Comparison of ENCODE assay signal across 19 mouse cellular contexts in genomic region chr10:24695786-24696185, GRCm38 (mm10). TPM values are rescaled to one million over a fixed set of nuclear protein-coding genes. Genes with fewer than 3 reads are reported as not detected.
DNase-seq lines count a peak whose midpoint lies in the region; ATAC-seq lines count a peak whose summit lies in the region.
"Had no signal": no experiment of that assay in that cellular context is flagged by ENCODE, and none has a peak within 500 bp of the region (broad histone marks: within the 10 kb centered on the region; RNA-seq: fewer than 3 reads in every experiment).

No protein-coding gene starts in this region.

- peak; percentile 29 to 60 for DNase-seq in heart, adult 18-20 months
- no peak for DNase-seq in heart, embryonic 10.5 days (ENCODE audit: low spot score)
- no peak for DNase-seq in limb, embryonic 10.5 days (ENCODE audit: low spot score)
- peak; percentile 7 to 32 for DNase-seq in heart, postnatal 14 days
- no peak for DNase-seq in right cerebral cortex, postnatal 14 days
- DNase-seq: adrenal gland, adult 8-10 months; adrenal gland, postnatal 36 days; cerebellum, adult 2 months; cerebellum, postnatal 10 days; forebrain, postnatal 0 days; kidney, adult 9 months had no signal

- H3K4me2 ChIP-seq in limb, embryonic 15.5 days = no peak overlapping the region
- H3K4me2 ChIP-seq in midbrain, embryonic 15.5 days = no peak overlapping the region
- H3K4me2 ChIP-seq: forebrain, embryonic 13.5 days had no signal

- ATAC-seq in limb, embryonic 15.5 days (ENCODE audit: insufficient number of reproducible peaks, low FRiP score, low TSS enrichment, low read depth) = 0 out of 2 replicates have a peak, but pooled peaks have one; percentile 12
- no peak for ATAC-seq in midbrain, embryonic 15.5 days (replicated peaks)
- ATAC-seq: forebrain, embryonic 13.5 days; forebrain, postnatal 0 days; hindbrain, embryonic 16.5 days; inflammation-experienced regulatory T-cells, adult 6 months; intestine, postnatal 0 days had no signal

- no peak overlapping the region for H3K27ac ChIP-seq in heart, embryonic 10.5 days
- no peak overlapping the region for H3K27ac ChIP-seq in limb, embryonic 15.5 days
- no peak overlapping the region for H3K27ac ChIP-seq in limb, embryonic 10.5 days
- no peak overlapping the region for H3K27ac ChIP-seq in midbrain, embryonic 15.5 days
- H3K27ac ChIP-seq: embryonic facial prominence, embryonic 10.5 days; forebrain, embryonic 13.5 days; heart, adult 2 months had no signal

- H3K4me3 ChIP-seq in heart, embryonic 10.5 days = no peak overlapping the region
- no peak overlapping the region for H3K4me3 ChIP-seq in limb, embryonic 15.5 days
- H3K4me3 ChIP-seq in limb, embryonic 10.5 days = no peak overlapping the region
- H3K4me3 ChIP-seq in midbrain, embryonic 15.5 days = no peak overlapping the region
- H3K4me3 ChIP-seq: embryonic facial prominence, embryonic 10.5 days; forebrain, embryonic 13.5 days; heart, adult 2 months had no signal

- intact Hi-C loops in heart, postnatal 14 days (cut with DNase I) = no loop called here

- WGBS in heart, embryonic 10.5 days = 79% methylated on average over 5 of the region's 5 CpGs
- WGBS in limb, embryonic 15.5 days = 79% methylated on average over 5 of the region's 5 CpGs
- 87% methylated on average over 5 of the region's 5 CpGs for WGBS in limb, embryonic 10.5 days
- 75% methylated on average over 5 of the region's 5 CpGs for WGBS in midbrain, embryonic 15.5 days

- H3K4me1 ChIP-seq in heart, embryonic 10.5 days = peaks cover 6% of the 10 kb centered on the region; the same call in 1 of the 2 replicates
- peaks cover 3% of the 10 kb centered on the region; the same call in 1 of the 2 replicates for H3K4me1 ChIP-seq in limb, embryonic 15.5 days
- H3K4me1 ChIP-seq in limb, embryonic 10.5 days = peaks cover 9% of the 10 kb centered on the region
- H3K4me1 ChIP-seq in midbrain, embryonic 15.5 days = no peaks in the 10 kb centered on the region
- H3K4me1 ChIP-seq: embryonic facial prominence, embryonic 10.5 days; forebrain, embryonic 13.5 days had no signal

- no peak overlapping the region for H3K9ac ChIP-seq in limb, embryonic 15.5 days
- H3K9ac ChIP-seq in midbrain, embryonic 15.5 days = no peak overlapping the region
- H3K9ac ChIP-seq: forebrain, embryonic 13.5 days; forebrain, postnatal 0 days had no signal

- no peaks in the 10 kb centered on the region for H3K36me3 ChIP-seq in heart, embryonic 10.5 days
- 0 out of 2 replicates have a peak, but pooled peaks cover 2% of the 10 kb centered on the region for H3K36me3 ChIP-seq in limb, embryonic 15.5 days
- no peaks in the 10 kb centered on the region for H3K36me3 ChIP-seq in limb, embryonic 10.5 days
- no peaks in the 10 kb centered on the region for H3K36me3 ChIP-seq in midbrain, embryonic 15.5 days (replicated peaks)
- H3K36me3 ChIP-seq: embryonic facial prominence, embryonic 10.5 days had no signal

- H3K27me3 ChIP-seq in heart, embryonic 10.5 days (ENCODE audit: insufficient read depth, poor library complexity, severe bottlenecking) = no peaks in the 10 kb centered on the region
- no peaks in the 10 kb centered on the region for H3K27me3 ChIP-seq in limb, embryonic 15.5 days
- H3K27me3 ChIP-seq in limb, embryonic 10.5 days (ENCODE audit: low read depth, poor library complexity, severe bottlenecking) = no peaks in the 10 kb centered on the region
- H3K27me3 ChIP-seq in midbrain, embryonic 15.5 days (replicated peaks) = no peaks in the 10 kb centered on the region
- H3K27me3 ChIP-seq: forebrain, embryonic 13.5 days had no signal

- H3K9me3 ChIP-seq in heart, embryonic 10.5 days = no peaks in the 10 kb centered on the region
- H3K9me3 ChIP-seq in limb, embryonic 15.5 days = no peaks in the 10 kb centered on the region
- H3K9me3 ChIP-seq in limb, embryonic 10.5 days (replicated peaks) = no peaks in the 10 kb centered on the region
- no peaks in the 10 kb centered on the region for H3K9me3 ChIP-seq in midbrain, embryonic 15.5 days
- H3K9me3 ChIP-seq: embryonic facial prominence, embryonic 10.5 days; forebrain, embryonic 13.5 days had no signal

RNA-seq across cellular contexts. Expression of gene Enpp1, which starts 16.2 kb away (rescaled TPM):
- total RNA-seq in heart, adult 18-20 months (2021) = 1 to 10 TPM; 4.7 to 5.1 TPM
- polyA plus RNA-seq in heart, embryonic 10.5 days (2016; fragmentation: Nextera tagmentation; extraction: Ambion mirVana) = 4.2 and 4.9 TPM in 2 replicates
- 9.4 and 10.9 TPM in 2 replicates for polyA plus RNA-seq in limb, embryonic 15.5 days (2015; fragmentation: Nextera tagmentation; extraction: Ambion mirVana)
- 0.60 and 1.1 TPM in 2 replicates for polyA plus RNA-seq in limb, embryonic 10.5 days (2016; fragmentation: Nextera tagmentation; extraction: Ambion mirVana)
- total RNA-seq in heart, postnatal 14 days (2021) = 1 to 10 TPM; 5.5 to 6.5 TPM
- 2.6 and 3.4 TPM in 2 replicates for polyA plus RNA-seq in midbrain, embryonic 15.5 days (2015; fragmentation: Nextera tagmentation; extraction: Ambion mirVana)

Comparison
In these comparisons a context has a peak if more than half of its experiments do, and no peak if none do; other contexts are left out.
1. DNase-seq: peak in heart, adult 18-20 months (2 of 2) and heart, postnatal 14 days (2 of 2); none in heart, embryonic 10.5 days (single experiment), limb, embryonic 10.5 days (single experiment) and right cerebral cortex, postnatal 14 days (single experiment).